Comparison of ENCODE assay signal across 24 mouse cellular contexts in the genomic region with DNA sequence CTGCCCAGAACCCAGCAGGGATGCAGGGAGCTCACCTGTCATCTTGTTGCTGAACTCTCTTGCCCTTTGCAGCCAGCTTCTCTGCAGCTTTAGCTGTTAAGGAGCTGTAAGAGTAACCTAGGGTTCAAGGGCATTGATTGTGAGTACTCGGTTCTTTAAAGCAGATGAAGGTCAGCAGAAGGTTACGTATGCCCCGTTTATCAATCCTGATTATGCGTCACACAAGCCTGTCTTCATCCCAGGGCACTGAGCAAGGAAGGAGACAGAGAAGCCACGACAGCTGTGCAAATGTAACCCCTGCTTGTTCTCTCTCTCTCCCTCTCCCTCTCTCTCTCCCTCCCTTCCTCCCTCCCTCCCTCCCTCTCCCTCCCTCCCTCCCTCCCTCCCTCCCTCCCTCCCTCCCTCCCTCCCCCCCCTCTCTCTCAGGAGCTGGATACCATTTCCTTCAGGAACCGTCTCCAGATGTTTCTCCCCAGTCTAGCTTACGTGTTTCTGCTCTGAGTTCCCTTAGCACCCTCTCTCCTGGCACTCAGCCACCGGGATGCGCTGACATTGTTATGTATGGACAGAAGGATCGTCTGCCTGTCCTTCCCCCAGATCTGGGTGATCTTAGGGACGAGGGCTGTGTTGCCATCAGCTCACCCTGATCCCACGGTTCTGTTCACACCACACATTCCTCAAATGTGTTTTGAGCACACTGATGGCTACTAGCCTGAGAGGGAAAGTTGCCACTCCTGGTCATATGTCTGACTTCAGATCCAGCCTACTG. TPM values are rescaled to one million over a fixed set of nuclear protein-coding genes. Genes with fewer than 3 reads are reported as not detected.
DNase-seq lines count a peak whose midpoint lies in the region; ATAC-seq and TF ChIP-seq lines count a peak whose summit lies in the region.
"Had no signal": no experiment of that assay in that cellular context is flagged by ENCODE, and none has a peak within 500 bp of the region (broad histone marks: within the 10 kb centered on the region; RNA-seq: fewer than 3 reads in every experiment).

No protein-coding gene starts in this region.

- no peak for TF ChIP-seq EP300 in liver, postnatal 0 days (IDR thresholded peaks at IDR 0.05; ENCODE audit: low read depth)

- H3K27me3 ChIP-seq in liver, embryonic 15.5 days = peaks cover 16% of the 10 kb centered on the region
- no peaks in the 10 kb centered on the region for H3K27me3 ChIP-seq in liver, postnatal 0 days (ENCODE audit: insufficient read depth, low read length)
- H3K27me3 ChIP-seq in midbrain, embryonic 11.5 days (ENCODE audit: control insufficient read depth, insufficient read depth, low read length) = no peaks in the 10 kb centered on the region
- no peaks in the 10 kb centered on the region for H3K27me3 ChIP-seq in midbrain, postnatal 0 days (ENCODE audit: insufficient read depth, low read length)
- H3K27me3 ChIP-seq in myocyte (ENCODE audit: control insufficient read depth, insufficient read depth, insufficient read length) = no peaks in the 10 kb centered on the region
- H3K27me3 ChIP-seq: heart, embryonic 12.5 days had no signal

- H3K9me3 ChIP-seq in liver, embryonic 15.5 days (replicated peaks) = no peaks in the 10 kb centered on the region
- H3K9me3 ChIP-seq in liver, postnatal 0 days (ENCODE audit: low read length) = no peaks in the 10 kb centered on the region
- no peaks in the 10 kb centered on the region for H3K9me3 ChIP-seq in midbrain, embryonic 11.5 days (ENCODE audit: control insufficient read depth, low read length)
- no peaks in the 10 kb centered on the region for H3K9me3 ChIP-seq in midbrain, postnatal 0 days (ENCODE audit: low read length)
- H3K9me3 ChIP-seq: embryonic facial prominence, embryonic 10.5 days; forebrain, embryonic 10.5 days; heart, embryonic 12.5 days; hindbrain, embryonic 10.5 days had no signal

- H3K4me3 ChIP-seq in liver, embryonic 15.5 days (replicated peaks) = no peak overlapping the region
- no peak overlapping the region for H3K4me3 ChIP-seq in liver, postnatal 0 days (ENCODE audit: low read depth, low read length)
- no peak overlapping the region for H3K4me3 ChIP-seq in midbrain, embryonic 11.5 days (ENCODE audit: low read depth, low read length)
- H3K4me3 ChIP-seq in midbrain, postnatal 0 days (ENCODE audit: low read depth, low read length) = no peak overlapping the region
- H3K4me3 ChIP-seq in myocyte = no peak overlapping the region
- H3K4me3 ChIP-seq: embryonic facial prominence, embryonic 10.5 days; forebrain, embryonic 10.5 days; gastrocnemius, adult 2 months; heart, embryonic 12.5 days; hindbrain, embryonic 10.5 days had no signal

- no peaks in the 10 kb centered on the region for H3K79me2 ChIP-seq in myocyte (ENCODE audit: control insufficient read depth, insufficient read depth)

- H3ac ChIP-seq in myocyte (ENCODE audit: control insufficient read depth, insufficient read length) = no peak overlapping the region

- TF ChIP-seq POLR2A in myocyte (IDR thresholded peaks at IDR 0.05; ENCODE audit: insufficient read length, low read depth) = no peak

- no peak overlapping the region for H3K9ac ChIP-seq in liver, embryonic 15.5 days
- H3K9ac ChIP-seq in liver, postnatal 0 days (replicated peaks) = no peak overlapping the region
- H3K9ac ChIP-seq in midbrain, embryonic 11.5 days (ENCODE audit: low read length) = no peak overlapping the region
- H3K9ac ChIP-seq in midbrain, postnatal 0 days (replicated peaks; ENCODE audit: low read length, poor library complexity, severe bottlenecking) = no peak overlapping the region
- H3K9ac ChIP-seq: heart, embryonic 12.5 days; hindbrain, embryonic 14.5 days had no signal

- H3K36me3 ChIP-seq in liver, embryonic 15.5 days (replicated peaks) = no peaks in the 10 kb centered on the region
- H3K36me3 ChIP-seq in liver, postnatal 0 days (replicated peaks; ENCODE audit: insufficient read depth, low read length) = no peaks in the 10 kb centered on the region
- H3K36me3 ChIP-seq in midbrain, embryonic 11.5 days (ENCODE audit: control insufficient read depth, insufficient read depth, low read length) = no peaks in the 10 kb centered on the region
- H3K36me3 ChIP-seq in midbrain, postnatal 0 days (ENCODE audit: insufficient read depth, low read length) = no peaks in the 10 kb centered on the region
- no peaks in the 10 kb centered on the region for H3K36me3 ChIP-seq in myocyte (ENCODE audit: control insufficient read depth, insufficient read depth)
- H3K36me3 ChIP-seq: embryonic facial prominence, embryonic 10.5 days; forebrain, embryonic 10.5 days; heart, embryonic 12.5 days; hindbrain, embryonic 10.5 days had no signal

- 38% methylated on average over 11 of the region's 12 CpGs for WGBS in liver, embryonic 15.5 days (ENCODE audit: insufficient replicate concordance)
- 42% methylated on average over 12 of the region's 12 CpGs for WGBS in liver, postnatal 0 days (ENCODE audit: insufficient replicate concordance)
- 47% methylated on average over 11 of the region's 12 CpGs for WGBS in midbrain, embryonic 11.5 days
- WGBS in midbrain, postnatal 0 days = 55% methylated on average over 11 of the region's 12 CpGs

- peak; percentile 67 for DNase-seq in adrenal gland, adult 2 months
- DNase-seq in adrenal gland, postnatal 36 days = no peak
- DNase-seq in liver, postnatal 0 days = no peak
- DNase-seq in midbrain, embryonic 11.5 days (ENCODE audit: low spot score, missing footprints) = peak; percentile 44
- no peak for DNase-seq in midbrain, postnatal 0 days (ENCODE audit: low spot score)
- DNase-seq in embryo, embryonic 10.5 days (ENCODE audit: low spot score) = no peak
- DNase-seq: cerebellum, adult 18-20 months; cerebellum, adult 9-11 months; cerebellum, postnatal 36 days; gastrocnemius, adult 2 months; gastrocnemius, postnatal 25 days had no signal

- H3K4me2 ChIP-seq in liver, embryonic 15.5 days = no peak overlapping the region
- no peak overlapping the region for H3K4me2 ChIP-seq in liver, postnatal 0 days (ENCODE audit: low read depth, low read length)
- H3K4me2 ChIP-seq in midbrain, embryonic 11.5 days = no peak overlapping the region
- H3K4me2 ChIP-seq in midbrain, postnatal 0 days (ENCODE audit: low read depth, low read length, poor library complexity, severe bottlenecking) = no peak overlapping the region
- peak overlapping the region; percentile 27 for H3K4me2 ChIP-seq in myocyte (ENCODE audit: low read depth)
- H3K4me2 ChIP-seq: heart, embryonic 12.5 days; hindbrain, embryonic 14.5 days had no signal

- ATAC-seq in liver, embryonic 15.5 days (ENCODE audit: insufficient read depth) = no peak
- no peak for ATAC-seq in liver, postnatal 0 days
- no peak for ATAC-seq in midbrain, embryonic 11.5 days (ENCODE audit: low FRiP score)
- ATAC-seq in midbrain, postnatal 0 days (ENCODE audit: low FRiP score) = no peak
- ATAC-seq: Patski had no signal

- peaks cover 39% of the 10 kb centered on the region for H3K4me1 ChIP-seq in liver, embryonic 15.5 days (replicated peaks)
- H3K4me1 ChIP-seq in liver, postnatal 0 days (ENCODE audit: insufficient read depth) = peaks cover 17% of the 10 kb centered on the region
- H3K4me1 ChIP-seq in midbrain, embryonic 11.5 days (ENCODE audit: control insufficient read depth, insufficient read depth, low read length) = no peaks in the 10 kb centered on the region
- no peaks in the 10 kb centered on the region for H3K4me1 ChIP-seq in midbrain, postnatal 0 days (ENCODE audit: insufficient read depth, low read length)
- H3K4me1 ChIP-seq: forebrain, embryonic 10.5 days; hindbrain, embryonic 10.5 days had no signal

- no peak for TF ChIP-seq CTCF in liver, postnatal 0 days (IDR thresholded peaks at IDR 0.05; ENCODE audit: low read depth)
- no peak for TF ChIP-seq CTCF in midbrain, postnatal 0 days (IDR thresholded peaks at IDR 0.05)

- H3K27ac ChIP-seq in liver, embryonic 15.5 days (replicated peaks) = 0 out of 2 replicates have a peak overlapping the region, but pooled peaks have one; percentile 1
- no peak overlapping the region for H3K27ac ChIP-seq in liver, postnatal 0 days (ENCODE audit: low read depth)
- H3K27ac ChIP-seq in midbrain, embryonic 11.5 days (ENCODE audit: low read depth, low read length) = no peak overlapping the region
- H3K27ac ChIP-seq in midbrain, postnatal 0 days (ENCODE audit: low read depth, low read length) = no peak overlapping the region
- H3K27ac ChIP-seq: embryonic facial prominence, embryonic 10.5 days; forebrain, embryonic 10.5 days; gastrocnemius, adult 2 months; hindbrain, embryonic 10.5 days; hindbrain, embryonic 14.5 days had no signal

TF ChIP-seq in myocyte, 11 proteins besides CTCF, POLR2A, EP300 and RAD21:
- peak in 2 of 3 experiments; percentile 42 to 61 for TF ChIP-seq MYOD1 (IDR thresholded peaks at IDR 0.05; ENCODE audit: control insufficient read depth in 1 of 3, insufficient read length in 2 of 3, low read depth in 2 of 3)
- TF ChIP-seq CEBPB (IDR thresholded peaks at IDR 0.05; ENCODE audit: insufficient read depth, poor library complexity, severe bottlenecking) = no peak

RNA-seq across cellular contexts. Expression of a gene that starts 10.7 kb away (rescaled TPM):
- total RNA-seq in adrenal gland, adult 2 months (2021) = 1 to 10 TPM in 1 of 2 experiments, under 1 TPM in 1; 0.73 to 1.6 TPM
- polyA plus RNA-seq in adrenal gland, adult 2 months (2012; rRNA removed) = 1.8 and 3.3 TPM in 2 replicates
- 1 to 10 TPM; 1.1 to 2.1 TPM for total RNA-seq in adrenal gland, postnatal 36 days (2021)
- 0.36 and 0.77 TPM in 2 replicates for polyA plus RNA-seq in liver, embryonic 15.5 days (2015; fragmentation: Nextera tagmentation; extraction: Ambion mirVana)
- 0.70 and 1.3 TPM in 2 replicates for polyA plus RNA-seq in liver, postnatal 0 days (2015; fragmentation: Nextera tagmentation; extraction: Ambion mirVana)
- polyA plus RNA-seq in midbrain, embryonic 11.5 days (2014; fragmentation: Nextera tagmentation; extraction: Ambion mirVana) = 0.16 and 0.34 TPM in 2 replicates
- total RNA-seq in midbrain, postnatal 0 days (2014; rRNA removed) = not detected in 2 replicates
- polyA plus RNA-seq in midbrain, postnatal 0 days (2015; fragmentation: Nextera tagmentation; extraction: Ambion mirVana) = 0.26 TPM in 1 of 2 replicates, not detected in the other
- 0.08 TPM for polyA plus RNA-seq in myocyte (2012; fragmentation: generic; extraction: Trizol)
- total RNA-seq: CH12.LX; granulocyte monocyte progenitor cell, adult 5-6 weeks had no signal
- polyA plus RNA-seq: embryonic facial prominence, embryonic 10.5 days; embryonic facial prominence, embryonic 14.5 days; forebrain, embryonic 10.5 days; forebrain, embryonic 14.5 days; heart, embryonic 16.5 days; hindbrain, embryonic 14.5 days; Patski had no signal

RNA-seq across cellular contexts. Expression of a gene that starts 37.6 kb away (rescaled TPM):
- 100 to 1,000 TPM; 113 to 117 TPM for total RNA-seq in adrenal gland, adult 2 months (2021)
- polyA plus RNA-seq in adrenal gland, adult 2 months (2012; rRNA removed) = 24.5 and 30.9 TPM in 2 replicates
- 100 to 1,000 TPM in 1 of 2 experiments, 10 to 100 TPM in 1; 85.0 to 104 TPM for total RNA-seq in adrenal gland, postnatal 36 days (2021)
- 90.3 and 92.5 TPM in 2 replicates for polyA plus RNA-seq in liver, embryonic 15.5 days (2015; fragmentation: Nextera tagmentation; extraction: Ambion mirVana)
- polyA plus RNA-seq in liver, postnatal 0 days (2015; fragmentation: Nextera tagmentation; extraction: Ambion mirVana) = 73.8 and 76.9 TPM in 2 replicates
- polyA plus RNA-seq in midbrain, embryonic 11.5 days (2014; fragmentation: Nextera tagmentation; extraction: Ambion mirVana) = 29.2 and 31.2 TPM in 2 replicates
- 3.2 and 5.7 TPM in 2 replicates for total RNA-seq in midbrain, postnatal 0 days (2014; rRNA removed)
- polyA plus RNA-seq in midbrain, postnatal 0 days (2015; fragmentation: Nextera tagmentation; extraction: Ambion mirVana) = 13.1 and 14.6 TPM in 2 replicates
- 12.5 TPM for polyA plus RNA-seq in myocyte (2012; fragmentation: generic; extraction: Trizol)

Comparison
In these comparisons a context has a peak if more than half of its experiments do, and no peak if none do; other contexts are left out.
1. DNase-seq: peak in adrenal gland, adult 2 months (single experiment) and midbrain, embryonic 11.5 days (single experiment); none in adrenal gland, postnatal 36 days (0 of 2), liver, postnatal 0 days (single experiment), midbrain, postnatal 0 days (single experiment) and embryo, embryonic 10.5 days (single experiment).